Mouse (Mus musculus) heart, embryonic 14.5 days (tissue): ENCODE measurements around the gene Tmem115. TPM values are rescaled to one million over a fixed set of nuclear protein-coding genes. Genes with fewer than 3 reads are reported as not detected.

Experiments
- ATAC-seq: fragments of 200-750 bp; cut with Nextera tagmentation; 2 replicates; pipeline ENCODE4 v1.8.0; 2017; ENCODE audit warnings: low read depth, moderate TSS enrichment; ENCODE audit not compliant: insufficient number of reproducible peaks, insufficient read depth, low FRiP score
- H3K27ac ChIP-seq, 2 experiments: fragments of 200-500 bp in 1 of 2; fragments of 300-500 bp in 1 of 2; sonication (generic) in 1 of 2; replicated peaks in 1 of 2; 2 replicates each; pipeline ENCODE4 v1.5.1; 2012 to 2014; ENCODE audit warnings: low read depth in 2 of 2, low read length in 2 of 2, control low read depth in 1 of 2, mild to moderate bottlenecking in 1 of 2, mixed read lengths in 1 of 2; ENCODE audit not compliant: control insufficient read depth in 1 of 2, insufficient read depth in 1 of 2
- H3K27me3 ChIP-seq: fragments of 300-500 bp; sonication (generic); 2 replicates; pipeline ENCODE4 v1.6.1; 2014; ENCODE audit warnings: mild to moderate bottlenecking, low read length, control low read depth; ENCODE audit not compliant: control insufficient read depth, insufficient read depth
- H3K36me3 ChIP-seq: fragments of 300-500 bp; sonication (generic); 2 replicates; pipeline ENCODE4 v1.6.1; 2014; ENCODE audit warnings: mild to moderate bottlenecking, control low read depth, low read length, mixed read lengths; ENCODE audit not compliant: control insufficient read depth, insufficient read depth
- H3K4me1 ChIP-seq, 2 experiments: fragments of 200-500 bp in 1 of 2; fragments of 300-500 bp in 1 of 2; sonication (generic) in 1 of 2; 2 replicates each; pipeline ENCODE4 v1.6.1; 2012 to 2014; ENCODE audit warnings: low read length in 2 of 2, control low read depth in 1 of 2, mixed read lengths in 1 of 2; ENCODE audit not compliant: control insufficient read depth in 2 of 2, insufficient read depth in 2 of 2
- H3K4me2 ChIP-seq: fragments of 300-500 bp; sonication (generic); 2 replicates; pipeline ENCODE4 v1.6.1; 2014; ENCODE audit warnings: mild to moderate bottlenecking, low read length
- H3K4me3 ChIP-seq, 2 experiments: fragments of 200-500 bp in 1 of 2; fragments of 300-500 bp in 1 of 2; sonication (generic) in 1 of 2; 2 replicates each; pipeline ENCODE4 v1.5.1; 2012 to 2014; ENCODE audit warnings: low read length in 2 of 2, mild to moderate bottlenecking in 2 of 2, control low read depth in 1 of 2, low read depth in 1 of 2, moderate library complexity in 1 of 2; ENCODE audit not compliant: control insufficient read depth in 1 of 2, insufficient read depth in 1 of 2
- H3K9ac ChIP-seq: fragments of 300-500 bp; sonication (generic); 2 replicates; pipeline ENCODE4 v1.6.1; 2014; ENCODE audit warnings: mild to moderate bottlenecking, low read length
- H3K9me3 ChIP-seq: fragments of 300-500 bp; sonication (generic); 2 replicates; pipeline ENCODE4 v1.6.1; 2016; ENCODE audit warnings: low read length, control low read depth; ENCODE audit not compliant: control insufficient read depth
- WGBS: fragments of 180-500 bp; shearing (Covaris S2); extraction: QIAGEN DNeasy Blood & Tissue Kit; methylation state at CpG from one replicate; pipeline ENCODE4 v1.1.7; 2014; 5-methylcytosine and 5-hydroxymethylcytosine counted together
- polyA plus RNA-seq: library from polyadenylated mRNA; unstranded; fragments of >200 nt; fragmentation: Nextera tagmentation; extraction: Ambion mirVana; gene quantifications from 2 replicates; pipeline ENCODE4 v1.2.1, GENCODE M21; 2014

Gene Tmem115
- polyA plus RNA-seq, 1 experiment from 2014 or later, result 39.7 TPM

- Histone ChIP-seq H3K4me2 (no peak overlapping the region), H3K4me3 (no peak overlapping the region), H3K4me1 (peaks cover 2 to 4% of the 10 kb centered on the region in 2 experiments; a peak in 2 of 4 replicates), H3K9me3 (no peaks in the 10 kb centered on the region), H3K27ac (no peak overlapping the region), H3K27me3 (peaks cover 4% of the 10 kb centered on the region; the same call in 1 of the 2 replicates), H3K36me3 (no peaks in the 10 kb centered on the region), H3K9ac (no peak overlapping the region)
- no peak for ATAC-seq
- WGBS, result 83% methylated on average over 14 of the region's 14 CpGs
Measured at GRCm38 (mm10) chr9:107510384-107511100, 23.2 kb upstream of the Tmem115 start.

GRCm38 (mm10) chr9:107511436-107511835 lies 22.3 kb upstream of the Tmem115 start:
- Histone ChIP-seq H3K9ac (peak overlapping the region; percentile 21; the same call in 1 of the 2 replicates), H3K4me3 (no peak overlapping the region), H3K9me3 (no peaks in the 10 kb centered on the region), H3K27ac (no peak overlapping the region), H3K27me3 (peaks cover 4% of the 10 kb centered on the region; the same call in 1 of the 2 replicates), H3K4me2 (no peak overlapping the region), H3K4me1 (peaks cover 2 to 4% of the 10 kb centered on the region in 2 experiments; a peak in 2 of 4 replicates), H3K36me3 (no peaks in the 10 kb centered on the region)
- WGBS, result 43% methylated on average over 8 of the region's 8 CpGs
- ATAC-seq, result no peak

- Histone ChIP-seq H3K9me3 (no peaks in the 10 kb centered on the region), H3K4me2 (no peak overlapping the region), H3K9ac (no peak overlapping the region), H3K4me1 (peaks cover under 1 to 4% of the 10 kb centered on the region in 2 experiments; a peak in 2 of 4 replicates), H3K4me3 (no peak overlapping the region), H3K36me3 (no peaks in the 10 kb centered on the region), H3K27me3 (peaks cover 4% of the 10 kb centered on the region; the same call in 1 of the 2 replicates), H3K27ac (no peak overlapping the region)
- 81% methylated on average over 16 of the region's 16 CpGs for WGBS
- ATAC-seq, result no peak
Measured at GRCm38 (mm10) chr9:107512326-107512725, 21.4 kb upstream of the Tmem115 start.

- H3K36me3 ChIP-seq, result no peaks in the 10 kb centered on the region
- H3K9ac ChIP-seq, result no peak overlapping the region
- no peak overlapping the region for H3K27ac ChIP-seq
- peaks cover 0 to 4% of the 10 kb centered on the region in 2 experiments; a peak in 1 of 4 replicates for H3K4me1 ChIP-seq
- peaks cover 4% of the 10 kb centered on the region; the same call in 1 of the 2 replicates for H3K27me3 ChIP-seq
- no peak overlapping the region for H3K4me2 ChIP-seq
- no peak overlapping the region for H3K4me3 ChIP-seq
- WGBS, result 26% methylated on average over 14 of the region's 14 CpGs
- ATAC-seq, result no peak
- no peaks in the 10 kb centered on the region for H3K9me3 ChIP-seq
Measured at GRCm38 (mm10) chr9:107514303-107514955, 19.3 kb upstream of the Tmem115 start.

GRCm38 (mm10) chr9:107520331-107520730 lies 13.4 kb upstream of the Tmem115 start:
- H3K9ac ChIP-seq, result no peak overlapping the region
- no peaks in the 10 kb centered on the region for H3K36me3 ChIP-seq
- H3K4me3 ChIP-seq, result no peak overlapping the region
- no peak overlapping the region for H3K27ac ChIP-seq
- H3K4me1 ChIP-seq, result peaks cover 9 to 11% of the 10 kb centered on the region in 2 experiments; a peak in 3 of 4 replicates
- peaks cover 4% of the 10 kb centered on the region for H3K27me3 ChIP-seq
- no peak overlapping the region for H3K4me2 ChIP-seq
- no peaks in the 10 kb centered on the region for H3K9me3 ChIP-seq
- no peak for ATAC-seq
- WGBS, result 67% methylated on average over 6 of the region's 6 CpGs

- peaks cover 12% of the 10 kb centered on the region for H3K27me3 ChIP-seq
- no peak overlapping the region for H3K27ac ChIP-seq
- no peaks in the 10 kb centered on the region for H3K9me3 ChIP-seq
- H3K36me3 ChIP-seq, result no peaks in the 10 kb centered on the region
- H3K9ac ChIP-seq, result no peak overlapping the region
- peaks cover 9 to 12% of the 10 kb centered on the region in 2 experiments for H3K4me1 ChIP-seq
- peak overlapping the region; percentile 59 for H3K4me2 ChIP-seq
- no peak overlapping the region for H3K4me3 ChIP-seq
- WGBS, result 58% methylated on average over 5 of the region's 5 CpGs
- ATAC-seq, result no peak
Measured at GRCm38 (mm10) chr9:107521190-107521589, 12.6 kb upstream of the Tmem115 start.

- H3K9ac ChIP-seq, result peak overlapping the region; percentile 44
- no peaks in the 10 kb centered on the region for H3K36me3 ChIP-seq
Measured at GRCm38 (mm10) chr9:107521711-107522399, 11.9 kb upstream of the Tmem115 start.

More at GRCm38 (mm10) chr9:107521711-107522399, 11.9 kb upstream of the Tmem115 start:
- Histone ChIP-seq H3K4me1 (peaks cover 13 to 19% of the 10 kb centered on the region in 2 experiments), H3K4me3 (0 out of 4 replicates have a peak overlapping the region, but pooled peaks have one; percentile 8 to 16), H3K27ac (peak overlapping the region; percentile 31 to 33; a peak in 2 of 4 replicates), H3K27me3 (peaks cover 16% of the 10 kb centered on the region), H3K9me3 (no peaks in the 10 kb centered on the region), H3K4me2 (peak overlapping the region; percentile 59)
- WGBS, result 24% methylated on average over 25 of the region's 25 CpGs
- ATAC-seq, result peak; percentile 29; the same call in 1 of the 2 replicates
